Mouse (Mus musculus): Measurements from ENCODE around the gene Kat5.

GRCm38 (mm10) chr19:5621884-5622283, 11.8 kb upstream of the Kat5 start:
- TF ChIP-seq POLR2A (IDR thresholded peaks at IDR 0.05; ENCODE audit: insufficient read length, low read depth) (no peak), E2F4 (IDR thresholded peaks at IDR 0.05; ENCODE audit: insufficient read depth) (no peak), USF1 (IDR thresholded peaks at IDR 0.05; ENCODE audit: low read depth) (no peak), MAX (IDR thresholded peaks at IDR 0.05; ENCODE audit: low read depth) (no peak), SRF (IDR thresholded peaks at IDR 0.05; ENCODE audit: control insufficient read depth, insufficient read length, low read depth) (no peak), POLR2AphosphoS2 (IDR thresholded peaks at IDR 0.05; ENCODE audit: insufficient read length, low read depth) (no peak), MYOG (IDR thresholded peaks at IDR 0.05; ENCODE audit: control insufficient read depth in 1 of 3, insufficient read depth in 1 of 3, insufficient read length in 2 of 3, low read depth in 2 of 3) (no peak), MYOD1 (IDR thresholded peaks at IDR 0.05; ENCODE audit: control insufficient read depth in 1 of 3, insufficient read length in 2 of 3, low read depth in 2 of 3) (no peak), CEBPB (IDR thresholded peaks at IDR 0.05; ENCODE audit: insufficient read depth, poor library complexity, severe bottlenecking) (no peak), TCF12 (IDR thresholded peaks at IDR 0.05; ENCODE audit: insufficient read depth, poor library complexity, severe bottlenecking) (no peak)

Measured in myocyte (in vitro differentiated cells).